Mouse (Mus musculus): ENCODE measurements around the gene Gm17349.
A peak's percentile ranks its signal among the peaks of the same experiment; 100 is the strongest.

Gm17349 gene

GRCm38 (mm10) chr15:99658437-99658836 lies 46.9 kb downstream of the Gm17349 start:
- no peak for DNase-seq

GRCm38 (mm10) chr15:99655956-99656355 lies 49.3 kb downstream of the Gm17349 start:
- DNase-seq: no peak

GRCm38 (mm10) chr15:99653876-99654275 lies 51.4 kb downstream of the Gm17349 start:
- no peak for DNase-seq

- peak; percentile 18 for DNase-seq
These were observed 52.0 kb downstream of the Gm17349 start for GRCm38 (mm10) chr15:99653291-99653690.
